Mouse (Mus musculus) lung, embryonic 14.5 days (tissue): ENCODE measurements around the gene Slc4a8. TPM values are rescaled to one million over a fixed set of nuclear protein-coding genes. Genes with fewer than 3 reads are reported as not detected.

ENCODE experiments used
- ATAC-seq: fragments of 200-750 bp; cut with Nextera tagmentation; 2 replicates; pipeline ENCODE4 v1.8.0; 2017; ENCODE audit warnings: mild to moderate bottlenecking, moderate TSS enrichment, moderate library complexity; ENCODE audit not compliant: insufficient read depth
- DNase-seq: peaks from one replicate; pipeline ENCODE4 v3.0.0-alpha.2; 2015
- H3K27ac ChIP-seq: fragments of 300-500 bp; sonication (generic); 2 replicates; pipeline ENCODE4 v1.5.1; 2014; ENCODE audit warnings: low read depth, mild to moderate bottlenecking, moderate library complexity
- H3K27me3 ChIP-seq: fragments of 300-500 bp; sonication (generic); 2 replicates; pipeline ENCODE4 v1.6.1; 2014; ENCODE audit warnings: low read length, control low read depth; ENCODE audit not compliant: insufficient read depth
- H3K36me3 ChIP-seq: fragments of 300-500 bp; sonication (generic); 2 replicates; pipeline ENCODE4 v1.6.1; 2014; ENCODE audit warnings: control low read depth; ENCODE audit not compliant: insufficient read depth
- H3K4me1 ChIP-seq: fragments of 300-500 bp; sonication (generic); 2 replicates; pipeline ENCODE4 v1.6.1; 2014; ENCODE audit warnings: antibody characterized with exemption, control low read depth; ENCODE audit not compliant: insufficient read depth
- H3K4me2 ChIP-seq: fragments of 300-500 bp; sonication (generic); 2 replicates; pipeline ENCODE4 v1.6.1; 2014; ENCODE audit warnings: mild to moderate bottlenecking
- H3K4me3 ChIP-seq: fragments of 300-500 bp; sonication (generic); 2 replicates; pipeline ENCODE4 v1.5.1; 2014; ENCODE audit warnings: low read depth, low read length
- H3K9ac ChIP-seq: fragments of 300-500 bp; sonication (generic); 2 replicates; pipeline ENCODE4 v1.6.1; 2014
- H3K9me3 ChIP-seq: fragments of 300-500 bp; sonication (generic); 2 replicates; pipeline ENCODE4 v1.6.1; 2016; ENCODE audit warnings: low read depth, low read length, control low read depth
- CTCF ChIP-seq: IDR thresholded peaks from 2 replicates; pipeline ENCODE4 v1.5.1; 2016; ENCODE audit warnings: antibody characterized with exemption, low read depth
- WGBS: fragments of 180-500 bp; shearing (Covaris S2); extraction: QIAGEN DNeasy Blood & Tissue Kit; methylation state at CpG from one replicate; pipeline ENCODE4 v1.1.7; 2014; 5-methylcytosine and 5-hydroxymethylcytosine counted together
- polyA plus RNA-seq: library from polyadenylated mRNA; unstranded; fragments of >200 nt; fragmentation: Nextera tagmentation; extraction: Ambion mirVana; gene quantifications from 2 replicates; pipeline ENCODE4 v1.2.1, GENCODE M21; 2014

Slc4a8 gene
- 1.6 and 2.5 TPM in 2 replicates for polyA plus RNA-seq

DNA sequence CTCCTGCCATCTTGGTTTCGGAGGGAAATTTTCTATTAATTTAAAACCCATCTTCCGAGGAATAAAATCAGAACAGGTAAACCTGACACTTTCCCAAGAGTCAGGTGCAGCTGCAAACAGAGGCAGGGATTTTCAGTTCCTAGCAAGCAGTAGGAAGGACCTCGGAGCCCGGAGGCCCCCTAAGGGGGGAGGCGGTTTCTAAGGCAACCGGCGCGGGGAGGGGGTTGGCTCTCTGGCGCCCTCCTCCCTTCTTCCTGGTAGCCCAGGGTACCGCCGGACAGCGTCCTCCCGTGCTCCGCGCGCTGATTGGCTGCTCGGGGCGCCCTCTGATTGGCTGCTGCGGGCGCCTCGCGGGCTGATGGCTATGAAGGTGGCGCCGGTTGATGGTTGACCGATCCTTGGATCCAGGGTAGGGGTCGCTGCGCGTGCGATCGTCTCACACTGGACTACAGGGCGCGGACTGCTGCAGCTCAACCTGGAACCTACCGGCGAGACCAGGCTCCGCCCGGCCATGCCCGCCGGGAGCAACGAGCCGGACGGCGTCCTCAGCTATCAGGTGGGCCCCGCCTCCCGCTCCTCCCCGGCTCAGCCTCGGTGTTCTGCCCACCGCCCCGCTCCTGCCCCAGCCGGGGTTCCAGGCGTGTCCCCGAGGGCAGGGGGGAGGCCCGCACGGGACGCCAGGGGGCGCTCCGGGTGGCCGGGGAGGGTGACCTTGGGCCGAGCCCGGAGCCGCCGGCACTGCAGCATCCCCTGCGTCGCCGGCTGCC, at the start of gene Slc4a8:
TSS of gene Slc4a8 (plus strand) at position 329 of the 767 bp plus-strand sequence.
- peak; percentile 68 for TF ChIP-seq CTCF
- no peaks in the 10 kb centered on the region for H3K4me1 ChIP-seq
- WGBS = under 1% methylated on average over 64 of the region's 64 CpGs
- H3K27ac ChIP-seq = no peak within 1 kb of the TSS
- peaks cover 48% of the 10 kb centered on the region for H3K27me3 ChIP-seq
- DNase-seq = peak; percentile 88
- peak; percentile 93 for ATAC-seq
- H3K9me3 ChIP-seq = no peaks in the 10 kb centered on the region
- H3K36me3 ChIP-seq = no peaks in the 10 kb centered on the region
- peak within 1 kb of the TSS; percentile 53 for H3K4me3 ChIP-seq
- peak within 1 kb of the TSS; percentile 92 for H3K4me2 ChIP-seq
- H3K9ac ChIP-seq = peak within 1 kb of the TSS; percentile 13; the same call in 1 of the 2 replicates

DNA sequence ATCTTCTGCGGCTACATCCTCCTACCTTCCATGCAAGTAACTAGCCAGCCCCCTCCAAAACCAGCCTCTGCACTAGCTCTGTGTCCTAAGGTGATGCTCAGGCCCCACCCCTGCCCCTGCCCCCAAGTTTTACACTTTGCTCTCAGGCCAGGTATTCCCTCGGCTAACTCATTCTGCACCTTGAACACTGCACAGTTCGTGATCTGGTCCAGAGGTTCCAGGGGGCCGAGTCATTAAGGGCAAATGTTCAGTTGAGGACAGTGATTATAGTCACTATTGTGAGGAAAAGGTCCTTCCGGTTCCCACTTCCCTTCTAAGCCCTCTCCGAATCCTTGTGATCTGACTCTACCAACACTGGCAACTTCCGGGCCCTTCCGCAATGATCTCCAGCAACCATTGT, 47.1 kb upstream of the Slc4a8 start:
- H3K27me3 ChIP-seq = no peaks in the 10 kb centered on the region
- no peak overlapping the region for H3K27ac ChIP-seq
- H3K4me1 ChIP-seq = no peaks in the 10 kb centered on the region
- WGBS = 84% methylated on average over 8 of the region's 8 CpGs
- no peak for ATAC-seq
- H3K36me3 ChIP-seq = no peaks in the 10 kb centered on the region
- H3K9me3 ChIP-seq = no peaks in the 10 kb centered on the region
- DNase-seq = no peak
- H3K4me3 ChIP-seq = no peak overlapping the region
- no peak for TF ChIP-seq CTCF
- no peak overlapping the region for H3K9ac ChIP-seq
- H3K4me2 ChIP-seq = no peak overlapping the region

DNA sequence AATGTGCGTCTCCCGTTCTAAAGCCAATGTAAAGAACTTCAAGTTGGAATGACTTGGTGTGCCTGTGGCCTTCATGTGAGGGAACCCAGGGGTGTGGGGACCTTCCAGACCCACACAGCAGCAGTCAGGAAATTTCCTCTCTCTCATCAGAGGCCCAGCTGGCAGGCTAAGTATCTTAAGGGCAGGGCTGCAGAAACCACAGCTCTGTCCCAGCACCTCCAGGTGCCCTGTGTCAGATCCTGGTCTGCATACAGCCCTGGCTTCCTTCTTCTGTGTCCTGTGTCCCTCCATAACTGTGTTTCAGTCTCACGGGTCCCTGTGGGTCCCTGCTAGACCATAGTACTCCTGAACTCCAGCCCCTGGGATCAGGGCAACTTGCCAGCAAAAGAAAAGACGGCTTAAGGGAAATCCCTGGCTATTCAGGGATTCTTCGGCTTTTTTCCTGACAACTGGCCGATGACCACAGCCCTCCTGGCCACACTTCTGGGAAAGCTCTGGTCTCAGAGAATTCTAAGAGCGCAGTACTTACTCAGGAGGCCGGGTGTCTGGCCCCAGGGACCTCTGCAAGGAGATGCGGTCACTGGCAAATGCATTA, 46.1 kb upstream of the Slc4a8 start:
- H3K4me2 ChIP-seq = no peak overlapping the region
- ATAC-seq (no peak), DNase-seq (no peak)
- H3K4me1 ChIP-seq = no peaks in the 10 kb centered on the region
- H3K9ac ChIP-seq = no peak overlapping the region
- 68% methylated on average over 9 of the region's 9 CpGs for WGBS
- H3K4me3 ChIP-seq = no peak overlapping the region
- H3K36me3 ChIP-seq = no peaks in the 10 kb centered on the region
- no peaks in the 10 kb centered on the region for H3K27me3 ChIP-seq
- H3K9me3 ChIP-seq = no peaks in the 10 kb centered on the region
- no peak for TF ChIP-seq CTCF
- no peak overlapping the region for H3K27ac ChIP-seq

DNA sequence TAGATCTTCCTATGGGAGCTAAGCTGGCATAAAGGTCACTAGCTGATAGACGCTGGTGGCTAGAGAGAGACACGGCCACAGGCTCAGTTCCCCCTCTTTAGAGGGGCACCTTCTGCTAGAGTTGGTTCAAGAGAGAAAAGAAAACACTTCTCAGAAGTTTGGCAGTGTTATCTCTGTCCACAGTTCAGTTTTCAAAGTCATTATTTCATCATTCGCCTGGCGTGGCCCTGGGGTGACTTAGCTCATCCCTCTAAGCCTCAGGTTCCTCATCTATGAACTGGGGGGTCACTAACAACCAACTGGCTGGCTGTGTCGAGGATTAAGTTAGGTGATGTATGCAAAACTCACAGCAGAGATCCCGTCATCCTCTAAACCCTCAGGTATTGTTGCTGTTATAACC, 43.6 kb upstream of the Slc4a8 start:
- no peak for TF ChIP-seq CTCF
- ATAC-seq (no peak), DNase-seq (no peak)
- Histone ChIP-seq H3K9me3 (no peaks in the 10 kb centered on the region), H3K4me3 (no peak overlapping the region), H3K9ac (no peak overlapping the region), H3K27me3 (no peaks in the 10 kb centered on the region), H3K4me2 (no peak overlapping the region), H3K27ac (no peak overlapping the region), H3K4me1 (no peaks in the 10 kb centered on the region), H3K36me3 (no peaks in the 10 kb centered on the region)
- WGBS = 64% methylated on average over 6 of the region's 6 CpGs

DNA sequence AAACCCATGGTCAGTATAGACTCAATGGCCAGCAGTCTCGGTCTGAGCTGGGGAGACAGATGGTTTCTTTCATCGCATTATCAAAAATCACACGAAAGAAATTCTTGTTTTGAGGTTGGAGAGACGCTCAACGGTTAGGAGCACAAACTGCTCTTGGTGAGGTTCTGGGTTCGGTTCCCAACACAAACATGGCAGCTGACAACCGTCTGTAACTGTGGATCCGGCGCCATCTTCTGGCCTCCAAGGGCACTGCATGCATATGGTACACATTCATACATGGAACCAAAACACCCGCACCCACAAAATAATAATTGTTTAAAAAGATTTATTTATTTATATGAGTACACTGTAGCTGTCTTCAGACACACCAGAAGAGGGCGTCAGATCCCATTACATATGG, 43.0 kb upstream of the Slc4a8 start:
- peak; percentile 34 for TF ChIP-seq CTCF
- no peak for ATAC-seq
- 76% methylated on average over 11 of the region's 11 CpGs for WGBS

DNA sequence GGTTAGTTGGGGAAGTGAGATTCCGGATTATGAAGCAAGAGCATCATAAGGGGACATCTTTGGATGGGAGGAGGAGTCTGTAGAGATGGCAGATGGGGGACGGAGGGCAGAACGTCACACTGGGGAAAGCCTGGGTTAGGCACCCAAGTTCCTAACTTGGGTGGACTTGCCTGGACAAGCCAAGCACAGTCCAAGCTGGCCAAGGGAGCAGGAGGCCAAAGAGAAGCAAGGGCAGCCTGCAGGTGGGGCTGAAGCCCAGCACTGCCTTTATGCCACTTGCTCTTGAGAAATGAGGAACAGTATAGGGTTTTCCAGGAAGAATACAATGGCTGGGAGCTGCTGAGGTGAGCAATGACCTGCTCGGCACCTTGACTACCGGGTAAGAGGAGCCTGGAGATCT, 42.3 kb upstream of the Slc4a8 start:
- no peak overlapping the region for H3K4me2 ChIP-seq
- no peak for ATAC-seq
- DNase-seq = no peak
- no peaks in the 10 kb centered on the region; the same call in 1 of the 2 replicates for H3K27me3 ChIP-seq
- no peak for TF ChIP-seq CTCF
- H3K27ac ChIP-seq = no peak overlapping the region
- no peaks in the 10 kb centered on the region for H3K9me3 ChIP-seq
- no peak overlapping the region for H3K9ac ChIP-seq
- 89% methylated on average over 5 of the region's 5 CpGs for WGBS
- H3K4me1 ChIP-seq = no peaks in the 10 kb centered on the region
- H3K4me3 ChIP-seq = no peak overlapping the region
- H3K36me3 ChIP-seq = no peaks in the 10 kb centered on the region

More for the DNA sequence above, 43.0 kb upstream of the Slc4a8 start:
- Histone ChIP-seq H3K9ac (no peak overlapping the region), H3K27me3 (no peaks in the 10 kb centered on the region), H3K4me3 (no peak overlapping the region), H3K36me3 (no peaks in the 10 kb centered on the region), H3K9me3 (no peaks in the 10 kb centered on the region), H3K4me1 (no peaks in the 10 kb centered on the region), H3K4me2 (no peak overlapping the region), H3K27ac (no peak overlapping the region)
- no peak for DNase-seq

DNA sequence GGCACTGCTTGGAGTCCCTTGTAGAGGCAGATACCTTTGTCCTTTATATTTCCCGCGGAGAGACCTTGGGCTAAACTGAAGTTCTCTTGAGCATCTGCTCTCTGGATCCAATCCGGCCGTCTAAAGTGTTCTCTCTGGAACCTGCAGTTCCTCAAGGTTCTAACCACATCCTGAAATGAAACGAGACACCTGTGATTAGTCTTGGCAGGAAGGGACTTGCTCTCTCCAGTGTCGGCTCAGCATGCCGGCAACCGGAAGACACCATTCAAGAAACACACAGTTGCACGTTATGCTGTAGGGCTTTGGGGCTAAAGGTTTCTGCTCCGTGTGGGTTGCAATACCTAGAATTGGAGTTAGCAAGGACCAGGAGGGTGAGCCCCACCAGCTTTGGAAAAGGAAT, 41.5 kb upstream of the Slc4a8 start:
- no peaks in the 10 kb centered on the region for H3K9me3 ChIP-seq
- 66% methylated on average over 10 of the region's 10 CpGs for WGBS
- H3K4me1 ChIP-seq = no peaks in the 10 kb centered on the region
- ATAC-seq = no peak
- H3K9ac ChIP-seq = no peak overlapping the region
- TF ChIP-seq CTCF = no peak
- DNase-seq = no peak
- H3K4me2 ChIP-seq = no peak overlapping the region
- no peaks in the 10 kb centered on the region for H3K36me3 ChIP-seq
- H3K4me3 ChIP-seq = no peak overlapping the region
- H3K27me3 ChIP-seq = no peaks in the 10 kb centered on the region; the same call in 1 of the 2 replicates
- no peak overlapping the region for H3K27ac ChIP-seq
